Mouse (Mus musculus) Patski (cell line): ENCODE data around the gene Sptbn1. TPM values are rescaled to one million over a fixed set of nuclear protein-coding genes. Genes with fewer than 3 reads are reported as not detected.

ENCODE experiments used
- ATAC-seq: fragments of 100-300 bp; one replicate; pipeline ENCODE4 v1.8.0; 2021
- CTCF ChIA-PET: fragments of 350-600 bp; sonication (Branson Sonifier 250); formaldehyde crosslinking; loops from one replicate; lab custom pipeline; 2022; ENCODE audit warnings: inconsistent platforms; lab: Charles Lee
- POLR2A ChIA-PET: fragments of 350-600 bp; sonication (Branson Sonifier 250); formaldehyde crosslinking; loops from one replicate; lab custom pipeline; 2022; ENCODE audit warnings: antibody characterized with exemption, inconsistent platforms; lab: Charles Lee
- DNase-seq: peaks from one replicate; pipeline ENCODE4 v3.0.0-alpha.2; 2011; ENCODE audit warnings: low read depth, low spot score
- H3K27me3 ChIP-seq: fragments of 371-371 bp; one replicate; pipeline ENCODE4 v1.5.1; 2021
- CTCF ChIP-seq: fragments of 100-300 bp; IDR thresholded peaks from one replicate; pipeline ENCODE4 v1.5.1; 2021
- in situ Hi-C: fragments of 300-500 bp; cut with MboI; formaldehyde crosslinking; loops from 3 replicates; pipeline ENCODE4 v1.11.1; 2018; ENCODE audit warnings: low pct_unique_long_range_greater_than_20kb, mixed read lengths
- polyA plus RNA-seq: library from polyadenylated mRNA; unstranded; gene quantifications from one replicate; pipeline ENCODE4 v1.2.3, GENCODE M21; 2021

Sptbn1 gene
- polyA plus RNA-seq, 1 experiment from 2014 or later, result 151 TPM

DNA sequence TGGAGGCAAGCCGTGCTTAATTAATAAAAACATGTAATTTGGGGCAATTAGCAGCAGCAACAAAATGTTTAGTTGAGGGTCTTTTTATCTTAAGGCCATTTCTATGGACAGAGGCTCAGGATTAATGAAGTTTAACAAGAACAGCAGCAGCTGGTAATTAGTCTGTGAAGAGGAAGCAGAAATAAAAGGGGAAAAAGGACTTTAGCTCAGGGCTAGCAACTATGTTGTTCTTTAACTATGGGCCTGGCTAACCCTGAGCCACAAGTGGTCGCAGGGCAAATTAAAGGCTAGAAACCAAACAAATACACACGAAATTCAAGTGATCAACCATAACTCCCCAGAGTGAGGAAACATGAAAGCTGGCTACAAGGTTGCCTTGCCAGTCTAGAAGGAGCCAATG is 91.9 kb downstream of the Sptbn1 start:
- ATAC-seq, result no peak
- in situ Hi-C loops, result no loop called here
- no peaks in the 10 kb centered on the region for H3K27me3 ChIP-seq
- POLR2A ChIA-PET, result no interaction called here
- DNase-seq, result no peak
- CTCF ChIA-PET, result no interaction called here
- no peak for TF ChIP-seq CTCF

DNA sequence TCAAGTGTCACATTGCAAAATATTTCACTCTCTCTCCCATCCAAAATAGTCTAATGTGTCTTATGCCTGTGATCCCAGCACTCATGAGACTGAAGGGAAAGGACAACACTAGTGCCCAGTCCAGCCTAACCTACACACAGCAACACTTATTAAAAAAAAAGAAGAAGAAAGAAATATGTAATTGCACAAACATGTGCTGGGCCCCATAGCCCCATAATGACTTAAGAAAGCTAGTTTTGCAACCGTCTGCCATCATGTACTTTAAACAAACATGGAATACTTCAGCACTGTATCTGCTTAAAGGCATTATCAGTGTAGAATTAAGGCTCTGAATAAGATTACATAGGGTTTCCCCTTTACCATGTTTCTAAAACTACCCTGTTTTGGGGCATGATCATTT is 92.4 kb downstream of the Sptbn1 start:
- CTCF ChIA-PET, result no interaction called here
- POLR2A ChIA-PET, result no interaction called here
- no peak for ATAC-seq
- DNase-seq, result no peak
- no peaks in the 10 kb centered on the region for H3K27me3 ChIP-seq
- no peak for TF ChIP-seq CTCF
- in situ Hi-C loops, result no loop called here

GRCm38 (mm10) chr11:30171586-30172178 is 96.3 kb downstream of the Sptbn1 start:
- DNase-seq, result no peak
- ATAC-seq, result no peak
- in situ Hi-C loops, result no loop called here
- ChIA-PET POLR2A (no interaction called here), CTCF (interaction anchor here (1.6 kb wide), 2 partner anchors 16 to 19 kb away, joined by 5 read pairs; no protein-coding TSS in a partner anchor)
- H3K27me3 ChIP-seq, result no peaks in the 10 kb centered on the region
- no peak for TF ChIP-seq CTCF

- no peak for TF ChIP-seq CTCF
- CTCF ChIA-PET, result interaction anchor here (1.6 kb wide), 2 partner anchors 15 to 20 kb away, joined by 5 read pairs; no protein-coding TSS in a partner anchor
- in situ Hi-C loops, result no loop called here
- POLR2A ChIA-PET, result no interaction called here
- ATAC-seq, result no peak
- no peak for DNase-seq
- no peaks in the 10 kb centered on the region for H3K27me3 ChIP-seq
Measured at GRCm38 (mm10) chr11:30171184-30171583, 96.8 kb downstream of the Sptbn1 start.

DNA sequence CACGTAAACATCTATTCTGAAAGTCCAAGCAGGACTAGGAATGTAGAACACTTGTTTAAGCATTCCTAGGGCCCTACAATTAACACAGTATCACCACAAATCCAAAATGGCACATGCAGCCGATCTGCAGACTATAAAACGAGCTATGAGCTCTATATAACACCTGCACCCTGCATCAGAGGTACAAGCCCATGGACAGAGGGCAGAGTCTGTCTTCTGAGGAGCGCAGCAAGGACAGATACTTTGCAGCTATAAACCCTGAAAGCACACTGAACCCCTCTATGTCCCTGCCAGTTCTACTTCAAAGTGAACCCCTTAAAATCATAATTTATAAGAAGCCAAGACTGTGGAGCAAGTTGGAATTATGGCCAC is 101.4 kb downstream of the Sptbn1 start:
- no peaks in the 10 kb centered on the region for H3K27me3 ChIP-seq
- DNase-seq (no peak), ATAC-seq (no peak)
- POLR2A ChIA-PET, result no interaction called here
- CTCF ChIA-PET, result interaction anchor here (1.2 to 2.3 kb wide), 2 partner anchors 12 to 31 kb away, joined by 4 to 5 read pairs; no protein-coding TSS in a partner anchor
- TF ChIP-seq CTCF, result no peak
- in situ Hi-C loops, result no loop called here

DNA sequence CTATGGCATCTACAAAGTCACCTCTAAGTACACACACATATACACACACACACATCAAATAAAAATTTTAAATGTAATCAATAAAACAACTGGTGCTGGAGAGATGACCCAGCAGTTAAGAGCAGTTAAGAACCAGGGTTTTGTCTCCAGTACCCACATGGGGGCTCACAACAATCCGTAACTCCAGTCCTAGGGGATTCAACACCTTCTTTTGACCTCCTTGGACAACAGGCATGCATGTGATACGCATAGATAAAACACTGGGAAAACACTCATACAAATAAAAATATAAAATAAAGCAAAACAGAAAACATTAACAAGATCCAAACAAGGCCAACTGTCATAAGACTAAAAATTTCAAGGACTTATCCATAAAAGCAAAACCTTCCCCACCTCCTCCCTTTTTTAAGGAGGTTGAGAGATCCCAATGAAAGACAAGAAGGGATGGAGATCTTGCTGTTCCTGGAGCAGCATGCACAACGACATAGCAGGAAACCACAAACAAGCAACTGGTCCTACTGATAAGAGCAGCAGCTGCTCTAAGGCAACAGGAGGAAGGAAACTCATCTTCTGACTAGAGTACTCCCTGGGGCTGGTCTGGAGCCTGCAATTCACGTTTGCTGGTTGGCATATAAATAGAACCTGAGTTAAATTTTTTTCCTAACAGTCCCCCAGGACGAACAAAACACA is 102.0 kb downstream of the Sptbn1 start:
- in situ Hi-C loops, result no loop called here
- POLR2A ChIA-PET, result no interaction called here
- CTCF ChIA-PET, result interaction anchor here (2.3 kb wide), 1 partner anchor 13 kb away, joined by 5 read pairs; no protein-coding TSS in a partner anchor
- DNase-seq, result no peak
- no peaks in the 10 kb centered on the region for H3K27me3 ChIP-seq
- no peak for ATAC-seq
- TF ChIP-seq CTCF, result no peak

- in situ Hi-C loops, result no loop called here
- ATAC-seq, result no peak
- no peak for TF ChIP-seq CTCF
- POLR2A ChIA-PET, result no interaction called here
- H3K27me3 ChIP-seq, result no peaks in the 10 kb centered on the region
- no peak for DNase-seq
- CTCF ChIA-PET, result no interaction called here
Measured at GRCm38 (mm10) chr11:30164515-30165214, 103.3 kb downstream of the Sptbn1 start.

DNA sequence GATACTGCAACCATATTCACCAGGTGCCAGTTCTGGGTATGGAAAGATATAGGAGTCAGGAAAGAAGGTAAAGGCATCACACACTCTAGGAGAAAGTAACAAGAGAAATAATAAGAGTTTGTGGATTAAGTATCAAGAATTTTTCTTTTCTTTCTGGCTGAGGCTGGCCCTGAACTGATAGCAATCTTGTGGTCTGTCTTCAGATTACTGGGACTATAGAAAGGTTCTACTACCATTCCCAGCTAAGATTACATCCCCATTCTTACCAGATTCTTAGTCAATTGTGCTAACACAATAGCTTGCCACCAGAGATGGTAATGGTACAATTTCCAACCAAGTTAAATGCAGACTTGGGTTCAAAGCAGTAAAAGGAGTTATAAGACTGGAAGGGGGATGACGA is 104.1 kb downstream of the Sptbn1 start:
- in situ Hi-C loops, result no loop called here
- CTCF ChIA-PET, result no interaction called here
- no peaks in the 10 kb centered on the region for H3K27me3 ChIP-seq
- no peak for TF ChIP-seq CTCF
- ATAC-seq (no peak), DNase-seq (no peak)
- POLR2A ChIA-PET, result no interaction called here

DNA sequence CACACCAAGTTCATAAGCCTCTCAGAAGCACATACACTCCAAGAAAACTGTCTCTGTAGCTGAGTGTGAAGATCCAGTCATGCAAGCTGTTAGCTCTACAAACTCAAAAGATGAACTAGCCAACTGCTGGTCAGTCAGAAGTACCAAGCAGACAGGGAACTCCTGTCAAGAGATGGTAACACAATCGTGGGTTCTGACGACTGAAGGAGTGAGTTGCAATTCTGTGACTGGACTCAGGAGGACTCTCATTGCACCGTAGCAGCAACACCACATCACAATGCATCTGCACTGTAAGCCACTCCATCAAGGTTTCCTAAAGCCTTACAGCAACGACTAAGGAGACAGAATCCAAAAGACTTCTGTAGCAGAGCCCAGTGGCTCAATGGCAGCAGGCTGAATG is 104.9 kb downstream of the Sptbn1 start:
- DNase-seq (no peak), ATAC-seq (no peak)
- CTCF ChIA-PET, result interaction anchor here (1.5 kb wide), 1 partner anchor 33 kb away, joined by 4 read pairs; no protein-coding TSS in a partner anchor
- no peaks in the 10 kb centered on the region for H3K27me3 ChIP-seq
- TF ChIP-seq CTCF, result no peak
- in situ Hi-C loops, result no loop called here
- POLR2A ChIA-PET, result no interaction called here

- H3K27me3 ChIP-seq, result no peaks in the 10 kb centered on the region
- in situ Hi-C loops, result no loop called here
- CTCF ChIA-PET, result interaction anchor here (0.7 to 1.5 kb wide), 3 partner anchors 11 to 34 kb away, joined by 3 to 4 read pairs (median 3); no protein-coding TSS in a partner anchor
- POLR2A ChIA-PET, result no interaction called here
- no peak for TF ChIP-seq CTCF
- DNase-seq, result no peak
- ATAC-seq, result no peak
Measured at GRCm38 (mm10) chr11:30161744-30162143, 106.2 kb downstream of the Sptbn1 start.
